Comparison of ENCODE assay signal across 17 mouse cellular contexts in the genomic region with DNA sequence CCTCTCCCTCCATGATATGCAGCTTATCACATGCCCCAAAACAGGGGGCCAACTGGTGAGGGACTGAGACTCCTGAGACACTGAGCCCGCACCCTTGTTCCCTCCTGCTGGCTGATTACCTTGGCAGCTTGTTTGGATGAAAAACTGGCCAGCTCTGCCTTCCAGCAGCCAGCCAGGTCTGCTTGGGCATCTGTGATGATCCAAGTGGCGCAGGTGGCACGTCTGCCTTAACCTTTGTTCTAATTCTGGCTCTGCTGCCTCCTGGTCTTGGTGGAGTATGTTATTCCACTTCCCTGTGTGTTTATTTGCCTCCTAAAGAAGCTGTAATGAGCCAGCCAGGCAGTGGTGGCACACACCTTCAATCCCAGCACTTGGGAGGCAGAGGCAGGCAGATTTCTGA.
A peak's percentile ranks its signal among the peaks of the same experiment; 100 is the strongest.
DNase-seq lines count a peak whose midpoint lies in the region; ATAC-seq lines count a peak whose summit lies in the region.
"Had no signal": no experiment of that assay in that cellular context is flagged by ENCODE, and none has a peak within 500 bp of the region (broad histone marks: within the 10 kb centered on the region; RNA-seq: fewer than 3 reads in every experiment).

No protein-coding gene starts in this region.

- H3K27ac ChIP-seq in kidney, embryonic 14.5 days (ENCODE audit: low read depth, low read length), result no peak overlapping the region
- H3K27ac ChIP-seq: embryonic facial prominence, embryonic 10.5 days; limb, embryonic 15.5 days had no signal

- no peak overlapping the region for H3K4me2 ChIP-seq in kidney, embryonic 14.5 days (replicated peaks; ENCODE audit: low read depth, low read length)
- H3K4me2 ChIP-seq: limb, embryonic 15.5 days had no signal

- H3K9ac ChIP-seq in kidney, embryonic 14.5 days (ENCODE audit: low read depth, low read length), result no peak overlapping the region
- H3K9ac ChIP-seq: limb, embryonic 15.5 days had no signal

- no peaks in the 10 kb centered on the region for H3K36me3 ChIP-seq in kidney, embryonic 14.5 days (ENCODE audit: control insufficient read depth, insufficient read depth, low read length)
- H3K36me3 ChIP-seq: embryonic facial prominence, embryonic 10.5 days; limb, embryonic 15.5 days had no signal

- no peak for ATAC-seq in kidney, embryonic 14.5 days (ENCODE audit: low FRiP score, low TSS enrichment)
- ATAC-seq: forebrain, embryonic 14.5 days; hindbrain, embryonic 16.5 days; intestine, postnatal 0 days; midbrain, embryonic 16.5 days had no signal

- no peaks in the 10 kb centered on the region for H3K27me3 ChIP-seq in kidney, embryonic 14.5 days (ENCODE audit: control insufficient read depth, insufficient read depth, low read length)
- H3K27me3 ChIP-seq: limb, embryonic 15.5 days had no signal

- H3K9me3 ChIP-seq in kidney, embryonic 14.5 days (ENCODE audit: control insufficient read depth, low read length), result no peaks in the 10 kb centered on the region
- H3K9me3 ChIP-seq: embryonic facial prominence, embryonic 10.5 days; limb, embryonic 15.5 days had no signal

- 87% methylated on average over 3 of the region's 3 CpGs for WGBS in kidney, embryonic 14.5 days

- no peaks in the 10 kb centered on the region for H3K4me1 ChIP-seq in kidney, embryonic 14.5 days (ENCODE audit: control insufficient read depth, insufficient read depth, low read length)

- DNase-seq in cerebellum, adult 11-12 months, result peak; percentile 63
- DNase-seq in cerebellum, postnatal 4 days (ENCODE audit: low spot score in 2 of 2), result no peak
- DNase-seq in kidney, adult 8-10 months, result peak; percentile 33 to 37
- DNase-seq in cerebellum, postnatal 10 days, result peak; percentile 68 to 75
- DNase-seq in kidney, postnatal 36 days, result peak; percentile 46 to 58
- no peak for DNase-seq in left cerebral cortex, adult 8-10 months (ENCODE audit: low spot score in 2 of 2)
- DNase-seq: B cell, adult 2 months; gastrocnemius, postnatal 36 days; right cerebral cortex, adult 18-20 months; thymus, adult 18-20 months had no signal

- no peak overlapping the region for H3K4me3 ChIP-seq in kidney, embryonic 14.5 days (ENCODE audit: low read length)
- H3K4me3 ChIP-seq: embryonic facial prominence, embryonic 10.5 days; limb, embryonic 15.5 days had no signal

Comparison
In these comparisons a context has a peak if more than half of its experiments do, and no peak if none do; other contexts are left out.
1. DNase-seq: peak in cerebellum, adult 11-12 months (single experiment), kidney, adult 8-10 months (2 of 2), cerebellum, postnatal 10 days (2 of 2) and kidney, postnatal 36 days (2 of 2); none in cerebellum, postnatal 4 days (0 of 2) and left cerebral cortex, adult 8-10 months (0 of 2).